In genomic region chr10:88376770-88377169, GRCm38 (mm10) we compare ENCODE assay signal across 8 mouse cellular contexts. TPM values are rescaled to one million over a fixed set of nuclear protein-coding genes. Genes with fewer than 3 reads are reported as not detected.
DNase-seq lines count a peak whose midpoint lies in the region; ATAC-seq and TF ChIP-seq lines count a peak whose summit lies in the region.

No protein-coding gene starts in this region.

- no peak overlapping the region for H3K27ac ChIP-seq in ES-E14 (ENCODE audit: insufficient read depth, low read depth, low read length, poor library complexity, severe bottlenecking)
- H3K27ac ChIP-seq in embryonic facial prominence, embryonic 13.5 days: no peak overlapping the region
- H3K27ac ChIP-seq in heart, embryonic 10.5 days: no peak overlapping the region

- H3K4me2 ChIP-seq in embryonic facial prominence, embryonic 13.5 days: peak overlapping the region; percentile 36; the same call in 1 of the 2 replicates

- H3K4me1 ChIP-seq in ES-E14 (ENCODE audit: control insufficient read depth in 2 of 2, insufficient read depth in 2 of 2, low read length in 2 of 2, poor library complexity in 1 of 2): peaks cover 3 to 8% of the 10 kb centered on the region in 2 experiments; a peak in 1 of 4 replicates
- peaks cover 16% of the 10 kb centered on the region for H3K4me1 ChIP-seq in embryonic facial prominence, embryonic 13.5 days
- H3K4me1 ChIP-seq in heart, embryonic 10.5 days: peaks cover 17% of the 10 kb centered on the region

- 0 out of 2 replicates have a peak, but pooled peaks cover 5% of the 10 kb centered on the region for H3K27me3 ChIP-seq in embryonic facial prominence, embryonic 13.5 days
- H3K27me3 ChIP-seq in heart, embryonic 10.5 days (ENCODE audit: insufficient read depth, poor library complexity, severe bottlenecking): no peaks in the 10 kb centered on the region

- WGBS in embryonic facial prominence, embryonic 13.5 days: 6% methylated on average over 11 of the region's 11 CpGs
- 8% methylated on average over 11 of the region's 11 CpGs for WGBS in heart, embryonic 10.5 days

- H3K9ac ChIP-seq in ES-E14 (ENCODE audit: insufficient read depth, low read depth, low read length, poor library complexity, severe bottlenecking): no peak overlapping the region
- no peak overlapping the region for H3K9ac ChIP-seq in embryonic facial prominence, embryonic 13.5 days

- H3K36me3 ChIP-seq in ES-E14 (ENCODE audit: control insufficient read depth, insufficient read depth, low read length, poor library complexity, severe bottlenecking): no peaks in the 10 kb centered on the region
- no peaks in the 10 kb centered on the region for H3K36me3 ChIP-seq in embryonic facial prominence, embryonic 13.5 days
- no peaks in the 10 kb centered on the region for H3K36me3 ChIP-seq in heart, embryonic 10.5 days

- peak; percentile 83 for DNase-seq in ES-E14 (ENCODE audit: low read depth, low spot score)
- peak; percentile 67 to 84 for DNase-seq in adrenal gland, postnatal 4 days (ENCODE audit: low spot score in 2 of 2)
- DNase-seq in heart, embryonic 10.5 days (ENCODE audit: low spot score): peak; percentile 87
- DNase-seq in layer of hippocampus, adult 9-10 months (ENCODE audit: low spot score): peak; percentile 95
- peak; percentile 88 to 91 for DNase-seq in right cerebral cortex, postnatal 36 days (ENCODE audit: low spot score in 2 of 2)
- peak; percentile 68 for DNase-seq in yolk sac, embryonic 10.5 days (ENCODE audit: low spot score)

- no peak for ATAC-seq in embryonic facial prominence, embryonic 13.5 days (ENCODE audit: insufficient number of reproducible peaks, insufficient read depth, low FRiP score, low TSS enrichment, low read depth)
- ATAC-seq in megakaryocyte, adult 5-6 weeks (ENCODE audit: poor library complexity, severe bottlenecking): peak; percentile 56

- in situ Hi-C loops in ES-E14 (cut with MboI; ENCODE audit: low sequenced_read_pairs in 2 of 2, unreplicated experiment in 2 of 2): no loop called here

- no peaks in the 10 kb centered on the region for H3K9me3 ChIP-seq in ES-E14 (ENCODE audit: control insufficient read depth, insufficient read depth, low read depth, low read length)
- H3K9me3 ChIP-seq in embryonic facial prominence, embryonic 13.5 days: no peaks in the 10 kb centered on the region
- no peaks in the 10 kb centered on the region for H3K9me3 ChIP-seq in heart, embryonic 10.5 days

- H3K4me3 ChIP-seq in ES-E14 (ENCODE audit: insufficient read depth in 1 of 2, low read depth in 1 of 2, low read length in 2 of 2, poor library complexity in 1 of 2, severe bottlenecking in 1 of 2): peak overlapping the region in 1 of 2 experiments; percentile 39; a peak in 2 of 4 replicates
- no peak overlapping the region for H3K4me3 ChIP-seq in embryonic facial prominence, embryonic 13.5 days
- H3K4me3 ChIP-seq in heart, embryonic 10.5 days: no peak overlapping the region

TF ChIP-seq in ES-E14, 5 proteins besides CTCF, POLR2A, EP300 and RAD21:
- TF ChIP-seq ZC3H11A (IDR thresholded peaks at IDR 0.05; ENCODE audit: borderline replicate concordance, low read depth, low read length): peak; percentile 40; the same call in 1 of the 2 replicates
- TF ChIP-seq CHD2 (IDR thresholded peaks at IDR 0.05; ENCODE audit: low read depth, low read length): no peak
TF ChIP-seq in ES-E14: peak in this region for 1.

RNA-seq across cellular contexts. Expression of gene Dram1, which starts 2.1 kb away (rescaled TPM):
- 1.3 and 3.3 TPM in 2 replicates for total RNA-seq in ES-E14 (2012; rRNA removed)
- total RNA-seq in adrenal gland, postnatal 4 days (2021): 1 to 10 TPM; 4.4 to 4.5 TPM
- polyA plus RNA-seq in embryonic facial prominence, embryonic 13.5 days (2015; fragmentation: Nextera tagmentation; extraction: Ambion mirVana): 1.5 and 2.0 TPM in 2 replicates
- polyA plus RNA-seq in heart, embryonic 10.5 days (2016; fragmentation: Nextera tagmentation; extraction: Ambion mirVana): 0.83 and 0.86 TPM in 2 replicates
- 45.0 and 46.2 TPM in 2 replicates for total RNA-seq in megakaryocyte, adult 5-6 weeks (2015)
- 35.5 and 36.0 TPM in 2 replicates for total RNA-seq in megakaryocyte, adult 5-6 weeks (2017)

RNA-seq across cellular contexts. Expression of gene Gnptab, which starts 2.2 kb away (rescaled TPM):
- 25.1 and 34.0 TPM in 2 replicates for total RNA-seq in ES-E14 (2012; rRNA removed)
- 10 to 100 TPM; 34.2 to 37.8 TPM for total RNA-seq in adrenal gland, postnatal 4 days (2021)
- polyA plus RNA-seq in embryonic facial prominence, embryonic 13.5 days (2015; fragmentation: Nextera tagmentation; extraction: Ambion mirVana): 10.3 and 10.8 TPM in 2 replicates
- 8.2 and 8.8 TPM in 2 replicates for polyA plus RNA-seq in heart, embryonic 10.5 days (2016; fragmentation: Nextera tagmentation; extraction: Ambion mirVana)
- total RNA-seq in megakaryocyte, adult 5-6 weeks (2015): 55.8 and 57.4 TPM in 2 replicates
- total RNA-seq in megakaryocyte, adult 5-6 weeks (2017): 29.4 and 33.3 TPM in 2 replicates
